8 mouse cellular contexts compared by ENCODE assay signal in the genomic region with DNA sequence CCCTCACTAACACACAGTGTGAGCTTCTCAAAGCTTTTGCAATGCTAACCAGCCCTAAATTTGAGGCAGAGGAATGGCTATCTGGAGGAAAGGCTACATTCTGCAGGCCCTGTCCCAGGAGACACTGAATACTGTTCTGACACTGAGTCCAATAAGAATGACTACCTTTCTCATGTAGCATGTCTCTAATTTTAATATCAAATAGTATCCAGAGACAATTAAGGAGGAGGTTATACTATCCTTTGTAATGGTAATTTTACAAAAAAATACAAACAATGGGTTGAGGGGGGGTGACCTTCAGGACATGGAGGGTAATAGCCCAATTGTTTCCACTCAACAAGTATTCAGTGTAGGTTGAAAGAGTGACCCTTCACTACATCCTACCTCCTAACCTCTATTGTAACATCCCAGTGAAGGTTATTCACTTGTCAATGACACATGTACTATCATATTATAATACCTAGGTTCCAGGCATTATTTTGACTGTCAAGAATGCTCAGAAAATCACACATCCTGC.
"Had no signal": no experiment of that assay in that cellular context is flagged by ENCODE, and none has a peak within 500 bp of the region (broad histone marks: within the 10 kb centered on the region; RNA-seq: fewer than 3 reads in every experiment).

No protein-coding gene starts in this region.

- DNase-seq: lung, adult 18-20 months; lung, embryonic 14.5 days; lung, postnatal 10 days; lung, postnatal 36 days; right cerebral cortex, postnatal 14 days; thymus, adult 2 months; thymus, postnatal 25 days; thymus, postnatal 4 days had no signal
